Mouse (Mus musculus) mouse embryonic stem cell (cell line): ENCODE data around the gene Fbxw4.

Source experiments
- in situ Hi-C, 2 experiments: fragments of 300-500 bp; cut with MboI; formaldehyde crosslinking; loops; 1 replicate in 1 of 2; 3 replicates in 1 of 2; pipeline ENCODE4 v1.14.3; 2019 to 2020; ENCODE audit warnings: low sequenced_read_pairs in 2 of 2, low pct_unique_long_range_greater_than_20kb in 1 of 2, mixed read lengths in 1 of 2; ENCODE audit not compliant: unreplicated experiment in 1 of 2

Gene Fbxw4

GRCm38 (mm10) chr19:45560153-45560890, 99.8 kb downstream of the Fbxw4 start, which contains the start of the genes Poll and Gm17018:
Gene Poll (minus strand): TSS chr19:45560531.
Gene Gm17018 (plus strand): TSS chr19:45560615.
- in situ Hi-C loops, result no loop called here

GRCm38 (mm10) chr19:45554136-45554535, 106.0 kb downstream of the Fbxw4 start:
- in situ Hi-C loops, result no loop called here

GRCm38 (mm10) chr19:45552187-45552586, 107.9 kb downstream of the Fbxw4 start:
- in situ Hi-C loops, result no loop called here

GRCm38 (mm10) chr19:45549948-45550347, 110.2 kb downstream of the Fbxw4 start:
- in situ Hi-C loops, result loop anchor here (5.0 to 10.0 kb wide), 3 partner anchors 245 to 328 kb away; no protein-coding TSS in a partner anchor

- in situ Hi-C loops, result loop anchor here (5.0 to 10.0 kb wide), 3 partner anchors 245 to 327 kb away; no protein-coding TSS in a partner anchor
Observed at GRCm38 (mm10) chr19:45549128-45549915, 110.8 kb downstream of the Fbxw4 start.

- in situ Hi-C loops, result loop anchor here (5.0 to 10.0 kb wide), 3 partner anchors 243 to 326 kb away; no protein-coding TSS in a partner anchor
Observed at GRCm38 (mm10) chr19:45548196-45548595, 111.9 kb downstream of the Fbxw4 start.

GRCm38 (mm10) chr19:45544925-45545321, 115.2 kb downstream of the Fbxw4 start:
- in situ Hi-C loops, result loop anchor here (5.0 to 10.0 kb wide), 3 partner anchors 240 to 323 kb away; no protein-coding TSS in a partner anchor

GRCm38 (mm10) chr19:45544152-45544924, 115.8 kb downstream of the Fbxw4 start:
- in situ Hi-C loops, result loop anchor here (10.0 kb wide), 2 partner anchors 240 to 320 kb away; no protein-coding TSS in a partner anchor

GRCm38 (mm10) chr19:45542061-45542460, 118.1 kb downstream of the Fbxw4 start:
- in situ Hi-C loops, result loop anchor here (10.0 kb wide), 2 partner anchors 237 to 317 kb away; no protein-coding TSS in a partner anchor

GRCm38 (mm10) chr19:45541409-45542041, 118.6 kb downstream of the Fbxw4 start:
- in situ Hi-C loops, result loop anchor here (10.0 kb wide), 2 partner anchors 237 to 317 kb away; no protein-coding TSS in a partner anchor

- in situ Hi-C loops, result loop anchor here (10.0 kb wide), 2 partner anchors 236 to 316 kb away; no protein-coding TSS in a partner anchor
Observed at GRCm38 (mm10) chr19:45540657-45541408, 119.3 kb downstream of the Fbxw4 start.

GRCm38 (mm10) chr19:45537505-45537904, 122.6 kb downstream of the Fbxw4 start:
- in situ Hi-C loops, result no loop called here

GRCm38 (mm10) chr19:45535929-45536328, 124.2 kb downstream of the Fbxw4 start:
- in situ Hi-C loops, result no loop called here

- in situ Hi-C loops, result no loop called here
Observed at GRCm38 (mm10) chr19:45535214-45535735, 124.8 kb downstream of the Fbxw4 start.

GRCm38 (mm10) chr19:45533617-45534016, 126.5 kb downstream of the Fbxw4 start:
- in situ Hi-C loops, result no loop called here

- in situ Hi-C loops, result no loop called here
Observed at GRCm38 (mm10) chr19:45531554-45531953, 128.6 kb downstream of the Fbxw4 start.
